Mouse (Mus musculus) left cerebral cortex, adult 2 months (tissue): ENCODE data around the gene Ammecr1. TPM values are rescaled to one million over a fixed set of nuclear protein-coding genes. Genes with fewer than 3 reads are reported as not detected.

Experiments
- DNase-seq, 2 experiments: peaks; one replicate each; pipeline ENCODE4 v3.0.0; 2021 to 2022; ENCODE audit warnings: low spot score in 2 of 2, mixed read lengths in 1 of 2; ENCODE audit errors: extremely low spot score in 1 of 2
- H3K27ac ChIP-seq: fragments of 200-600 bp; 2 replicates; pipeline ENCODE4 v1.8.1; 2022
- H3K4me3 ChIP-seq: fragments of 200-600 bp; 2 replicates; pipeline ENCODE4 v1.8.1; 2022
- CTCF ChIP-seq: fragments of 200-600 bp; IDR thresholded peaks from 2 replicates; pipeline ENCODE4 v1.8.1; 2022; ENCODE audit warnings: antibody characterized with exemption, mild to moderate bottlenecking, moderate library complexity
- intact Hi-C: fragments of 180-260 bp; cut with DNase I; formaldehyde crosslinking; loops from one replicate; pipeline ENCODE4 v1.15.1; 2025
- microRNA-seq, 2 experiments: library from miRNA; unstranded; fragments of <30 nt; microRNA quantifications; one replicate each; pipeline ENCODE4 v1.2.0; 2021
- total RNA-seq, 2 experiments: library from RNA; stranded (reverse); gene quantifications; 2 replicates each; pipeline ENCODE4 v1.2.3; 2021

The Ammecr1 gene
- total RNA-seq, 2 experiments from 2014 or later, result 2.6 to 3.6 TPM

- no peak for TF ChIP-seq CTCF
- Histone ChIP-seq H3K27ac (no peak overlapping the region), H3K4me3 (no peak overlapping the region)
- intact Hi-C loops, result no loop called here
- DNase-seq, result no peak
Observed at GRCm38 (mm10) chrX:142821239-142821638, 145.3 kb downstream of the Ammecr1 start.

GRCm38 (mm10) chrX:142818057-142818682, 148.4 kb downstream of the Ammecr1 start:
- DNase-seq, result peak; percentile 23 to 56
- Histone ChIP-seq H3K27ac (no peak overlapping the region), H3K4me3 (no peak overlapping the region)
- TF ChIP-seq CTCF, result peak; percentile 78
- intact Hi-C loops, result loop anchor here (2.0 kb wide), 2 partner anchors 233 to 629 kb away; no protein-coding TSS in a partner anchor

GRCm38 (mm10) chrX:142813146-142813545, 153.4 kb downstream of the Ammecr1 start:
- H3K4me3 ChIP-seq, result no peak overlapping the region
- peak; percentile 64 for TF ChIP-seq CTCF
- intact Hi-C loops, result no loop called here
- peak in 1 of 2 experiments; percentile 35 for DNase-seq
- H3K27ac ChIP-seq, result no peak overlapping the region

GRCm38 (mm10) chrX:142808411-142808810, 158.1 kb downstream of the Ammecr1 start:
- intact Hi-C loops, result loop anchor here (2.0 to 10.0 kb wide), 5 partner anchors 62 to 604 kb away; partner anchors contain the start of gene Tmem164
- Histone ChIP-seq H3K27ac (no peak overlapping the region), H3K4me3 (no peak overlapping the region)
- DNase-seq, result peak; percentile 34 to 56
- peak; percentile 71 for TF ChIP-seq CTCF

- Histone ChIP-seq H3K4me3 (0 out of 2 replicates have a peak overlapping the region, but pooled peaks have one; percentile 13), H3K27ac (no peak overlapping the region)
- no peak for DNase-seq
- intact Hi-C loops, result loop anchor here (5.0 to 10.0 kb wide), 3 partner anchors 122 to 602 kb away; partner anchors contain the start of gene Tmem164
- TF ChIP-seq CTCF, result peak; percentile 44
Observed at GRCm38 (mm10) chrX:142806620-142807061, 159.9 kb downstream of the Ammecr1 start.

- no peak for TF ChIP-seq CTCF
- Histone ChIP-seq H3K4me3 (0 out of 2 replicates have a peak overlapping the region, but pooled peaks have one; percentile 13), H3K27ac (no peak overlapping the region)
- intact Hi-C loops, result loop anchor here (5.0 to 10.0 kb wide), 3 partner anchors 121 to 601 kb away; partner anchors contain the start of gene Tmem164
- no peak for DNase-seq
Observed at GRCm38 (mm10) chrX:142806126-142806525, 160.4 kb downstream of the Ammecr1 start.

- H3K27ac ChIP-seq, result no peak overlapping the region
- H3K4me3 ChIP-seq, result no peak overlapping the region
- intact Hi-C loops, result loop anchor here (10.0 kb wide), 2 partner anchors 120 to 600 kb away; partner anchors contain the start of gene Tmem164
- peak in 1 of 2 experiments; percentile 20 for DNase-seq
- TF ChIP-seq CTCF, result no peak
Observed at GRCm38 (mm10) chrX:142804596-142804995, 161.9 kb downstream of the Ammecr1 start.

Small RNAs within 50 kb of the gene (microRNA-seq; reads per million reads assigned to microRNA genes)
- gene Gm44351, result 0 reads per million in 2 experiments

Other genes starting within 250 kb of the Ammecr1 start
- gene Rtl9, start 132.9 kb upstream of the Ammecr1 start, total RNA-seq, result 1 to 10 TPM in 1 of 2 experiments, under 1 TPM in 1; 0.79 to 1.2 TPM